Mouse (Mus musculus) adrenal gland, postnatal 14 days (tissue): ENCODE results near the gene Rhof. TPM values are rescaled to one million over a fixed set of nuclear protein-coding genes. Genes with fewer than 3 reads are reported as not detected.
"Not testable (repeated sequence)": the region's sequence is repeated elsewhere in the genome, so short reads cannot be mapped to it uniquely, and the experiment has no call there.

Experiments
- DNase-seq: peaks from one replicate; pipeline ENCODE4 v3.0.0; 2021; ENCODE audit warnings: mixed read lengths
- total RNA-seq: library from RNA; stranded (reverse); gene quantifications from 2 replicates; pipeline ENCODE4 v1.2.3, GENCODE M21; 2021

Rhof gene
- total RNA-seq, 1 experiment from 2014 or later = 0.89 TPM

GRCm38 (mm10) chr5:123067395-123067995 is 65.0 kb downstream of the Rhof start:
- peak; percentile 22 for DNase-seq

GRCm38 (mm10) chr5:123064207-123064606 is 68.3 kb downstream of the Rhof start:
- peak; percentile 82 for DNase-seq

GRCm38 (mm10) chr5:123063141-123063540 is 69.4 kb downstream of the Rhof start:
- DNase-seq = no peak

GRCm38 (mm10) chr5:123061402-123061749 is 71.1 kb downstream of the Rhof start:
- DNase-seq = not testable (repeated sequence)

- DNase-seq = no peak
These were observed 71.6 kb downstream of the Rhof start for GRCm38 (mm10) chr5:123060706-123061401.

- DNase-seq = peak; percentile 51
These were observed 72.6 kb downstream of the Rhof start for GRCm38 (mm10) chr5:123059757-123060520.

- peak; percentile 24 for DNase-seq
These were observed 74.0 kb downstream of the Rhof start for GRCm38 (mm10) chr5:123058251-123059102.

- peak; percentile 100 for DNase-seq
These were observed 74.9 kb downstream of the Rhof start for GRCm38 (mm10) chr5:123057366-123058250.

Other genes with a start within 250 kb of the Rhof start
- gene Kdm2b, start 142.9 kb downstream of the Rhof start, total RNA-seq = 20.5 and 24.7 TPM in 2 replicates
- gene Orai1, start 117.6 kb downstream of the Rhof start, total RNA-seq = 11.7 and 13.4 TPM in 2 replicates
- gene Morn3, start 85.7 kb downstream of the Rhof start, total RNA-seq = not detected in 2 replicates
- 17.7 and 19.2 TPM in 2 replicates for gene Tmem120b, start 64.3 kb downstream of the Rhof start, total RNA-seq
- gene Setd1b, start 9.5 kb upstream of the Rhof start, total RNA-seq = 25.5 and 29.7 TPM in 2 replicates
- 25.6 and 28.6 TPM in 2 replicates for gene Psmd9, start 36.7 kb upstream of the Rhof start, total RNA-seq
- 9.9 and 203 TPM in 2 replicates for gene Hpd, start 50.0 kb upstream of the Rhof start, total RNA-seq
- gene Wdr66, start 119.4 kb upstream of the Rhof start, total RNA-seq = 0.74 and 0.86 TPM in 2 replicates
- 11.9 and 16.1 TPM in 2 replicates for gene Bcl7a, start 211.1 kb upstream of the Rhof start, total RNA-seq